Mouse (Mus musculus) right cerebral cortex, postnatal 14 days (tissue): ENCODE data around the gene Hrct1.

Experiments
- DNase-seq: peaks from one replicate; pipeline ENCODE4 v3.0.0; 2022

The Hrct1 gene

GRCm38 (mm10) chr4:43726995-43727394 lies at the start of gene Hrct1:
TSS of gene Hrct1 (plus strand) at chr4:43727188.
- no peak for DNase-seq

GRCm38 (mm10) chr4:43678541-43678940 lies 48.4 kb upstream of the Hrct1 start:
- DNase-seq, result no peak

GRCm38 (mm10) chr4:43679416-43680043 lies 47.5 kb upstream of the Hrct1 start:
- no peak for DNase-seq

- DNase-seq, result no peak
These were observed 37.0 kb upstream of the Hrct1 start for GRCm38 (mm10) chr4:43690021-43690420.

GRCm38 (mm10) chr4:43691026-43691425 lies 36.0 kb upstream of the Hrct1 start:
- DNase-seq, result no peak

GRCm38 (mm10) chr4:43693806-43694241 lies 33.2 kb upstream of the Hrct1 start:
- DNase-seq, result no peak

- no peak for DNase-seq
These were observed 32.3 kb upstream of the Hrct1 start for GRCm38 (mm10) chr4:43694439-43695248.

GRCm38 (mm10) chr4:43695249-43695671 lies 31.7 kb upstream of the Hrct1 start:
- DNase-seq, result no peak

- no peak for DNase-seq
These were observed 30.4 kb upstream of the Hrct1 start for GRCm38 (mm10) chr4:43696561-43696960.

- peak; percentile 0 for DNase-seq
These were observed 26.3 kb upstream of the Hrct1 start, which contains the start of gene Olfr70 for GRCm38 (mm10) chr4:43700707-43701106. TSS of gene Olfr70 (minus strand) at chr4:43700807.

- peak; percentile 0 for DNase-seq
These were observed 23.5 kb upstream of the Hrct1 start for GRCm38 (mm10) chr4:43703439-43703838.

- peak; percentile 5 for DNase-seq
These were observed 23.1 kb upstream of the Hrct1 start for GRCm38 (mm10) chr4:43703851-43704250.

- no peak for DNase-seq
These were observed 21.0 kb upstream of the Hrct1 start for GRCm38 (mm10) chr4:43705991-43706390.

GRCm38 (mm10) chr4:43709869-43710268 lies 17.1 kb upstream of the Hrct1 start, which contains the start of gene Olfr71:
TSS of gene Olfr71 (minus strand) at chr4:43710255.
- no peak for DNase-seq

- DNase-seq, result peak; percentile 89
These were observed 15.2 kb upstream of the Hrct1 start for GRCm38 (mm10) chr4:43711821-43712220.

- no peak for DNase-seq
These were observed 13.3 kb upstream of the Hrct1 start for GRCm38 (mm10) chr4:43713652-43714219.

GRCm38 (mm10) chr4:43720491-43721228 lies 6.3 kb upstream of the Hrct1 start:
- DNase-seq, result no peak

GRCm38 (mm10) chr4:43722191-43722590 lies 4.8 kb upstream of the Hrct1 start:
- no peak for DNase-seq

GRCm38 (mm10) chr4:43724764-43725163 lies 2.2 kb upstream of the Hrct1 start:
- DNase-seq, result no peak

- DNase-seq, result no peak
These were observed 577 bp upstream of the Hrct1 start for GRCm38 (mm10) chr4:43726228-43726993.

GRCm38 (mm10) chr4:43727718-43728575 lies 959 bp downstream of the Hrct1 start:
- DNase-seq, result no peak
